Mouse (Mus musculus) thymus, postnatal 10 days (tissue): ENCODE data around the gene Stmn3.

Experiments used
- DNase-seq, 2 experiments: peaks; one replicate each; pipeline ENCODE4 v3.0.0; 2021; ENCODE audit warnings: low spot score in 2 of 2

The Stmn3 gene

GRCm38 (mm10) chr2:181314080-181314810 is at the start of gene Stmn3:
Stmn3 (minus strand) TSS chr2:181314500.
- DNase-seq = no peak

GRCm38 (mm10) chr2:181363946-181364345 is 49.6 kb upstream of the Stmn3 start:
- no peak for DNase-seq

GRCm38 (mm10) chr2:181356780-181357179 is 42.5 kb upstream of the Stmn3 start:
- no peak for DNase-seq

GRCm38 (mm10) chr2:181342766-181343165 is 28.5 kb upstream of the Stmn3 start:
- no peak for DNase-seq

GRCm38 (mm10) chr2:181340426-181340825 is 26.1 kb upstream of the Stmn3 start:
- no peak for DNase-seq

- DNase-seq = peak; percentile 40 to 66
These were observed 19.7 kb upstream of the Stmn3 start for GRCm38 (mm10) chr2:181334023-181334422.

GRCm38 (mm10) chr2:181332542-181332941 is 18.2 kb upstream of the Stmn3 start:
- DNase-seq = no peak

- DNase-seq = no peak
These were observed 11.8 kb upstream of the Stmn3 start for GRCm38 (mm10) chr2:181326098-181326497.

GRCm38 (mm10) chr2:181322136-181322535 is 7.8 kb upstream of the Stmn3 start:
- no peak for DNase-seq

GRCm38 (mm10) chr2:181320103-181320499 is 5.8 kb upstream of the Stmn3 start:
- DNase-seq = no peak

GRCm38 (mm10) chr2:181319248-181320102 is 5.2 kb upstream of the Stmn3 start, which contains the start of gene Rtel1:
Rtel1 (plus strand) TSS chr2:181319739.
- DNase-seq = peak; percentile 68 to 78

GRCm38 (mm10) chr2:181313344-181314079 is 788 bp downstream of the Stmn3 start:
- DNase-seq = no peak

- DNase-seq = no peak
These were observed 1.3 kb downstream of the Stmn3 start for GRCm38 (mm10) chr2:181313006-181313343.

GRCm38 (mm10) chr2:181312435-181312834 is 1.9 kb downstream of the Stmn3 start:
- no peak for DNase-seq

- DNase-seq = peak; percentile 51 to 69
These were observed 7.0 kb downstream of the Stmn3 start for GRCm38 (mm10) chr2:181307144-181307804.

- DNase-seq = no peak
These were observed 9.4 kb downstream of the Stmn3 start for GRCm38 (mm10) chr2:181304944-181305343.

- peak in 1 of 2 experiments; percentile 20 for DNase-seq
These were observed 12.3 kb downstream of the Stmn3 start for GRCm38 (mm10) chr2:181302041-181302440.

GRCm38 (mm10) chr2:181290937-181291336 is 23.4 kb downstream of the Stmn3 start:
- DNase-seq = no peak

GRCm38 (mm10) chr2:181288691-181289090 is 25.6 kb downstream of the Stmn3 start:
- no peak for DNase-seq

- DNase-seq = peak; percentile 88 to 92
These were observed 26.3 kb downstream of the Stmn3 start, which contains the start of gene Gmeb2 for GRCm38 (mm10) chr2:181287958-181288350. Gmeb2 (minus strand) TSS chr2:181288035.

- DNase-seq = peak; percentile 83 to 84
These were observed 26.9 kb downstream of the Stmn3 start for GRCm38 (mm10) chr2:181287338-181287957.
